Mouse (Mus musculus) heart, embryonic 13.5 days (tissue): ENCODE measurements at regions not wholly inside any gene's neighbourhood (a gene's known extent, or its start where the extent isn't known, plus 50 kb on each side); places are given as distances from the start of the nearest gene placed in this dataset.

Experiments
- ATAC-seq: fragments of 200-750 bp; cut with Nextera tagmentation; 2 replicates; pipeline ENCODE4 v1.8.0; 2017; ENCODE audit warnings: moderate TSS enrichment; ENCODE audit not compliant: insufficient number of reproducible peaks, low FRiP score, low TSS enrichment; ENCODE audit errors: extremely low read depth
- H3K27ac ChIP-seq: fragments of 300-500 bp; sonication (generic); replicated peaks from 2 replicates; pipeline ENCODE4 v1.5.1; 2015; ENCODE audit warnings: moderate library complexity, mild to moderate bottlenecking, inconsistent platforms
- H3K27me3 ChIP-seq: fragments of 300-500 bp; sonication (generic); replicated peaks from 2 replicates; pipeline ENCODE4 v1.6.1; 2015; ENCODE audit warnings: mild to moderate bottlenecking, inconsistent platforms
- H3K36me3 ChIP-seq: fragments of 300-500 bp; sonication (generic); 2 replicates; pipeline ENCODE4 v1.6.1; 2015; ENCODE audit warnings: mild to moderate bottlenecking, inconsistent platforms
- H3K4me1 ChIP-seq: fragments of 300-500 bp; sonication (generic); 2 replicates; pipeline ENCODE4 v1.6.1; 2015; ENCODE audit warnings: inconsistent platforms
- H3K4me2 ChIP-seq: fragments of 300-500 bp; sonication (generic); 2 replicates; pipeline ENCODE4 v1.6.1; 2015; ENCODE audit warnings: inconsistent platforms, mild to moderate bottlenecking, moderate library complexity
- H3K4me3 ChIP-seq: fragments of 300-500 bp; sonication (generic); 2 replicates; pipeline ENCODE4 v1.5.1; 2015; ENCODE audit warnings: moderate library complexity, mild to moderate bottlenecking, inconsistent platforms
- H3K9ac ChIP-seq: fragments of 300-500 bp; sonication (generic); 2 replicates; pipeline ENCODE4 v1.6.1; 2015; ENCODE audit warnings: inconsistent platforms, mild to moderate bottlenecking, moderate library complexity
- H3K9me3 ChIP-seq: fragments of 300-500 bp; sonication (generic); 2 replicates; pipeline ENCODE4 v1.6.1; 2016; ENCODE audit warnings: inconsistent platforms
- WGBS: fragments of 180-500 bp; shearing (Covaris S2); methylation state at CpG from one replicate; pipeline ENCODE4 v1.1.7; 2015; ENCODE audit warnings: mixed read lengths; 5-methylcytosine and 5-hydroxymethylcytosine counted together

DNA sequence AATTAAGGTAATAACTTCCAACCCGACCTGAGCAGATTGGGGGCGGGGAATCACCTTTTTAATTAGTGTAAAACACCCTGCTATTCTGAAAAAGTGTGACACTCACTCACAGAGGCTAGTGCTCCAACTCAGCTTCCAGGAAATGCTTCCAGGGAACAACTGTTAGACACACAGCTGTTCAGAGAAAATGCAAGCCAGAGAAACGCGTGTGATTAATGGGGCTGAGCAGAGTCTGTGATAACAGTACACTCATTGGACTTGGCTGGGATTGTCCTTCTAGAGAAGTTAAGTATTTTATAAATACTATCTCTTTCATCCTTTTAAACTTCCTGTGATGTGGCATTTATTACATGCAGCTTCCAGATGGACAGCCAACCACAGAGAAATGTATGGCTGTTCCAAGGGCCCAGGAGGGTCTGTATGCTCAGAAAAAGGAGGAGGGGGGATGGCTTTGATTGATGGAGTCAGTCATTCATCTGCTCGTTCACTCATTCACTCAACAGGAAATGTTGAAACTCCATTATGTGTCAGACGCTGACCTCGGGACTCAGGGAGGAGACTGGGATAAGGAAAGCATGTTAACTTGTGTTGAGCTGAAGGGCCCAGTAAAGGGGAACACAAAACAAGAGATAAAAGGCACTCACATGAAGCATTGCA lies 332.9 kb downstream of the Efnb2 start:
- no peak overlapping the region for H3K4me2 ChIP-seq
- H3K36me3 ChIP-seq, result no peaks in the 10 kb centered on the region
- no peak for ATAC-seq
- H3K27ac ChIP-seq, result no peak overlapping the region
- H3K9me3 ChIP-seq, result no peaks in the 10 kb centered on the region
- 25% methylated on average over 7 of the region's 7 CpGs for WGBS
- H3K4me1 ChIP-seq, result peaks cover 62% of the 10 kb centered on the region
- no peak overlapping the region for H3K4me3 ChIP-seq
- no peaks in the 10 kb centered on the region for H3K27me3 ChIP-seq
- H3K9ac ChIP-seq, result no peak overlapping the region

DNA sequence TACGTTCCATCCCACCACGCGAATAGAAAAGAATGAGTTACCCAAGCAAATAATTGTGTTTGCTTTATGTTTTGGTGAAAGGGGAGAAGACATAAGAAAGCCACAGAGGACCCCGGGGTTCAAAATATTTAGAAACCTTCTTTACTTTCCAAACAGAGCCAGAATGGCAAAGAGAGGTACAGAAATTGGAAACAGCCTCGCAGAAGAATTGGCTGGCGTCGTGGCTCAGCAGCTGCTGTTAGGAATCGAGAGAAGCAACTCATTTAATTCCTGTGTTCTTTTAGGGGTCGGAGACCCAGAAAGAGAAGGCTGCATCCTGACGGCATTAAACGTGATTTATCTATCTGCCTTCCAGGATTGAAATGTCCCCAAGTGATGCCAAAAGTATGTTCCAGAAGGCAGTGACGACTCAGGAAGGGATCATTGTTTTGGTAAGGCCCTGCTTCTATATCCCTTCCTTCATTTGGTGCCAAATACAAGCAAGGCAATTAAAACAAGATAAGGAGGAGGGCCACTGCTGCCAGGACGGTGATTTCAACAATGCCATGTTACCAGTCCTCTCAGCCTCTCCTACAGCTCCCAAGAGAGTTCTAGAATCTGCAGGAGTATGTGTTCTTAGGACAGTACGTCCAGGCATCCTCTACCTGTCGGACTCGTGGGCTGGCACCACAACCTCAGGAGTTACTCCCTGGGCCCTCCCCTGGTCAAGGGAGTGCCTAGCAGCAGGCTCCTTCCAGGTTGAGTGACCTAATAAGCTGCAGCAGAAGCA lies 334.8 kb downstream of the Efnb2 start:
- no peaks in the 10 kb centered on the region for H3K27me3 ChIP-seq
- WGBS, result 54% methylated on average over 16 of the region's 16 CpGs
- no peak overlapping the region for H3K4me2 ChIP-seq
- H3K9ac ChIP-seq, result no peak overlapping the region
- peaks cover 6% of the 10 kb centered on the region; the same call in 1 of the 2 replicates for H3K9me3 ChIP-seq
- no peak overlapping the region for H3K4me3 ChIP-seq
- H3K27ac ChIP-seq, result no peak overlapping the region
- H3K4me1 ChIP-seq, result peaks cover 56% of the 10 kb centered on the region
- no peaks in the 10 kb centered on the region for H3K36me3 ChIP-seq
- no peak for ATAC-seq

DNA sequence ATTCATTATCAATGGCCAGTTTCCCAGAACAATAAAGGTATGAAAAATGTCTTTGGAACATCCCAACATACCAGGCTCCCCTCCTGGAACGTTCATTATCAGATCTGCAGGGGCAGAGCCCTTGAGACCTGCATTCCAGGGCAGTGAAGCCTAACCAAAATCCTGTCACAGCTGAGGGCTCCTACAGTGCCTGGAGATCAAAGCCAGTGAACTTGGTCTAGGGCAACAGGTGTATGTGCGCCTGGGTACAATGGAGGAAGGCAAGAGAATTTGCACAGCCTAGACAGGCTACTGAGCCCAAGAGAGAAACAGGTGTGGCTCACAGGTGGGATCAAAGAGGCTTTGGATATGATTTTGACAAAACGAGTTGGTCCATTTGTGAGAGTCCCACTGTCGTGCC lies 335.6 kb downstream of the Efnb2 start:
- H3K4me1 ChIP-seq, result peaks cover 51% of the 10 kb centered on the region
- H3K4me3 ChIP-seq, result no peak overlapping the region
- H3K9me3 ChIP-seq, result peaks cover 6% of the 10 kb centered on the region; the same call in 1 of the 2 replicates
- WGBS, result 45% methylated on average over 4 of the region's 4 CpGs
- no peak overlapping the region for H3K27ac ChIP-seq
- H3K27me3 ChIP-seq, result no peaks in the 10 kb centered on the region
- no peaks in the 10 kb centered on the region for H3K36me3 ChIP-seq
- H3K9ac ChIP-seq, result no peak overlapping the region
- no peak overlapping the region for H3K4me2 ChIP-seq
- no peak for ATAC-seq

DNA sequence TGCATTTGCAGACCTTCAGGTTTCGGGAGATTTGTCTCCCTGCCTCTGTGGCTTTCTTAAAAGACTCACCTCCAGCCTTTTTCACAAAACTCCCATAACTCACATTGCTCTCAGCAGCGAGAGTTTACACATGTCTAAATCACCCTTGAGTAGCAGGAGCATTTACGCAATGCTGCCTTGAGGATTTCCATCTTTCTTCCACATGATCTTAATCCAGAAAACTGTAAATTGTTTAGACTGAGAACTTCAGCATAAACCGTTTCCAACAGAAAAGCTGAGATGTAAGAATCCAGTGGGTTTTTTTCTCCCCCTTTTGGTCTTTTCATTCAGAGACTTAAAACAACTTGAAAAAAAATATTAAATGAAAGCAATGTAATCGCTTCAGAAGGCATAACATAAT lies 336.5 kb downstream of the Efnb2 start:
- H3K4me3 ChIP-seq, result no peak overlapping the region
- H3K27me3 ChIP-seq, result no peaks in the 10 kb centered on the region
- H3K36me3 ChIP-seq, result no peaks in the 10 kb centered on the region
- peaks cover 6% of the 10 kb centered on the region; the same call in 1 of the 2 replicates for H3K9me3 ChIP-seq
- H3K4me2 ChIP-seq, result no peak overlapping the region
- H3K4me1 ChIP-seq, result peaks cover 51% of the 10 kb centered on the region
- H3K9ac ChIP-seq, result no peak overlapping the region
- H3K27ac ChIP-seq, result no peak overlapping the region
- 64% methylated on average over 5 of the region's 5 CpGs for WGBS
- ATAC-seq, result no peak

DNA sequence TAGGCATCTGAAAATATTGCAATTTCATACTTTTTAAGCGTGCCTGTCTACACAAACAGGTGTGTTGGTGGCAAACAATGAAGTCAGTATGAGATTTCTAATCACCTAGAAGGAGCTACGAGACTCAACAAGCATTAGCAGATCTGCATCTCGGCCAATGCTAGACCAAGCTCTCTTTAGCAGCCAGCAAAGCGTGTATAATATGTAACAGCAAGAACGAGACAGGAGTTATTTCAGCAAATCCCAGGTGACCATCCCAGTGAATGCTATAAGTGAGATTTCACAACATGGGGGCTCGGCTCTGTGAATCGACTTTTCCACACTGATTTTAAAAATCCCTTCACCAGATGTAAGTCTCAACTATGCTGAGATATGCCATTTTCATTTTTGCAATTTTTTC lies 352.8 kb downstream of the Efnb2 start:
- Histone ChIP-seq H3K9me3 (no peaks in the 10 kb centered on the region), H3K27me3 (no peaks in the 10 kb centered on the region), H3K9ac (no peak overlapping the region), H3K4me1 (peaks cover 8% of the 10 kb centered on the region), H3K4me2 (no peak overlapping the region), H3K4me3 (no peak overlapping the region), H3K27ac (no peak overlapping the region), H3K36me3 (no peaks in the 10 kb centered on the region)
- ATAC-seq, result no peak
- 70% methylated on average over 7 of the region's 7 CpGs for WGBS

DNA sequence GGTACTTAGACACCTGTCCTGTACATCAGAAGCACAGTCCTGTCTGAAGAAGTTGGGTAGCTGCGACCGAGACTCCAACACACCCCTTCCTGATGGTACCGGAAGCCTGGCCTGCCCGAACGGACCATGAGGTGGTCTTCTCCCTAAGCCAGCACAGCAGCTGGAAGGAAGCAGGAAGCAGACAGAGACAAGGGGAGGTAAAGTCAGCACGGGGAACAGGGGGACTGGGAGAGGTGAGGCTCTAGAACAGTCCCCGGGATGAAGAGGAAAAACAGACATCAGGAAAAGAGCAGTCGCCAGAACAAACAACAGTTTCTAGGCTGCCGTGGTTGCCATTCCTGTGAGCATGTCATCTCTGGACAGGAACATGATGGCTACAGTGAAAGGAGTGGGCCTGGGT lies 353.6 kb downstream of the Efnb2 start:
- no peaks in the 10 kb centered on the region for H3K9me3 ChIP-seq
- 0 out of 2 replicates have a peak, but pooled peaks have one; percentile 31 for ATAC-seq
- no peak overlapping the region for H3K9ac ChIP-seq
- peaks cover 8% of the 10 kb centered on the region for H3K4me1 ChIP-seq
- no peak overlapping the region for H3K4me3 ChIP-seq
- H3K27ac ChIP-seq, result no peak overlapping the region
- no peaks in the 10 kb centered on the region for H3K27me3 ChIP-seq
- no peaks in the 10 kb centered on the region for H3K36me3 ChIP-seq
- 40% methylated on average over 9 of the region's 9 CpGs for whole genome bisulfite sequencing
- H3K4me2 ChIP-seq, result peak overlapping the region; percentile 3; the same call in 1 of the 2 replicates

DNA sequence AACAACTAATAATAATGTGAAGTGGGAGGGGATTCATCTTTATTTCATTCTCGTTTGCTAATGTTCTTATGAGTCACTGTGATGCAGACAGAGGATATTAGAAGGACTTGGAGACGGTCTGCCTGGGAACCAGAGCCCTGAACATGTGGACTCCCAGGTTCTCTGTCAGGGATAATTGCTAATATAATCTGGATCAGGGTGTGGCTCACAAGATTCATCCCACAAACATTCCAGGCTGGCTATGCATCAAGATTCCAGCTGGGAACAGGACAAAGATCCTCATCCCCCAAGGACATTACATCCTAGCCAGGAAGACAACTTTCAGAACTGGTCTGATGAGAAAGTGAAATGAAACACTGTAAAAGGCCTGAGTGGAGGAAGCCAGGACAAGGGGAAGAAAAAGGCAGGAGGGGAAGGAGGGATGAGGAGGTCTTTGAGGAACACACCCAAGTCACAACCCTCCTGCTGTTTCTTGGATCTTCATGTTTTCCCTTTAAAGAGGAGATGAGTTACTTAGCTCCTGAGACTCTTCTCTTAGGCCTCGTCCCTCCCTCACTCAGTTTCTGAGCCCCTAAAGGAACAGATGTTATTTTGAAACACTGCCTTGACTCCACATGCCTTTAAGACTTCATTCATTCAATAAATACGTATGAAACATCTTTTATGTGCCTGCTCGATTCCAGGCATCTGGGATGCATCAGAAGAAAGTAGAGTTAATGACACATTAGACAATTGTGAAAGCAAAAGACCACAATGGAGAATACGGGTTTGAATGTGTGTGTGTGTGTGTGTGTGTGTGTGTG lies 360.9 kb downstream of the Efnb2 start:
- Histone ChIP-seq H3K4me1 (no peaks in the 10 kb centered on the region), H3K27ac (no peak overlapping the region), H3K4me3 (no peak overlapping the region), H3K36me3 (no peaks in the 10 kb centered on the region), H3K27me3 (no peaks in the 10 kb centered on the region), H3K9me3 (no peaks in the 10 kb centered on the region), H3K9ac (no peak overlapping the region), H3K4me2 (no peak overlapping the region)
- no peak for ATAC-seq
- WGBS, result 73% methylated on average over 6 of the region's 6 CpGs

DNA sequence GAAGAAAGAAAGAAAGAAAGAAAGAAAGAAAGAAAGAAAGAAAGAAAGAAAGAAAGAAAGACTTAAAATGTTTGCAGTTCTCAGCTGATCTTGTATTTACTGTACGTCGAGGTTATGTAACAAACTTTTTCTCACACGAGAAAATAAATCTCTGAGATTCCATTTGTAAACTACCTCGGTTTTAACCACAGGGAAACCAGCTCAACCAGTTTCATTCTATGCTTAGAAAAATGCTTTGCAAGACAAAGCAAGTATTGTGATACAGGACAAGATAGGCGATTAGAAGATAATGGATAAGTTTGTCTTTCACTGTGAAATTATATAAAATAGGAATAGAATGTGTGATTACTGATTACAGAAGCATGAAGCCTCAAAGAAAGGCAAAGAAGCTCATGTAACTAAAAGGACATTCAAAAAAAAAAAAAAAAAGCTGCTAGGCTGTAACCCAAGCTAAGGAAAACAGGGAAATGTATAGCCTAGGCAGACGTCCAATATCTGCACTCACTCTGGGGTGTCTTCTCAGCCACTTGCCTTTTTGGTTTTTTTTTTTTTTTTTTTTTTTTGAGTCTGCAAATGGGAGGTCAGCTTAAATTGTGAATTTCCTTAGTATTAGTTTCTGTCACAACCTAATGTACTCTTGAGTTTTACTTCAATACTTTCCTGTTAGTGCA lies 368.3 kb downstream of the Efnb2 start:
- no peaks in the 10 kb centered on the region for H3K9me3 ChIP-seq
- 68% methylated on average over 6 of the region's 6 CpGs for WGBS
- H3K4me2 ChIP-seq, result no peak overlapping the region
- H3K9ac ChIP-seq, result no peak overlapping the region
- H3K36me3 ChIP-seq, result no peaks in the 10 kb centered on the region
- no peak overlapping the region for H3K27ac ChIP-seq
- no peaks in the 10 kb centered on the region for H3K4me1 ChIP-seq
- no peak overlapping the region for H3K4me3 ChIP-seq
- no peaks in the 10 kb centered on the region for H3K27me3 ChIP-seq
- ATAC-seq, result no peak

DNA sequence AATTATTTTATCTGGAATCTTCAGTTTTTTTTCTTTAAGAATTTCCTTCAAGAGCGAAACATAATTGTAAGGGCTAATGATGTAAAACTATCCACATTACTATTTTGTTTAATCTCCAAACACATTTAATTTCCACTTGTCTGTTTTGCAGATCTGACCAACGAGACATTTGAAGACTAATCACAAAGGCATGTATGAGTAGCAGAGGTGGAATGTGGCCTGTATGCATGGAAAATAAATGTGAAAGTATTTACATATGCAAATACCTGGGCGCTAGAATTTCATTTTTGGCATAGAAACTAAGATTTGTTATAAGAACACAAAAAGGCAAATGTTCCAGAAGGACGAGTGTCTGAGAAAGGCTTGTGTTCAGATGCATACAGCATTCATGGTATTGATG lies 375.2 kb downstream of the Efnb2 start:
- H3K4me2 ChIP-seq, result no peak overlapping the region
- H3K9me3 ChIP-seq, result no peaks in the 10 kb centered on the region
- H3K27me3 ChIP-seq, result peaks cover 11% of the 10 kb centered on the region
- H3K27ac ChIP-seq, result no peak overlapping the region
- no peak for ATAC-seq
- H3K9ac ChIP-seq, result no peak overlapping the region
- H3K4me3 ChIP-seq, result no peak overlapping the region
- 69% methylated on average over 4 of the region's 4 CpGs for WGBS
- no peaks in the 10 kb centered on the region for H3K36me3 ChIP-seq
- H3K4me1 ChIP-seq, result peaks cover 6% of the 10 kb centered on the region; the same call in 1 of the 2 replicates

DNA sequence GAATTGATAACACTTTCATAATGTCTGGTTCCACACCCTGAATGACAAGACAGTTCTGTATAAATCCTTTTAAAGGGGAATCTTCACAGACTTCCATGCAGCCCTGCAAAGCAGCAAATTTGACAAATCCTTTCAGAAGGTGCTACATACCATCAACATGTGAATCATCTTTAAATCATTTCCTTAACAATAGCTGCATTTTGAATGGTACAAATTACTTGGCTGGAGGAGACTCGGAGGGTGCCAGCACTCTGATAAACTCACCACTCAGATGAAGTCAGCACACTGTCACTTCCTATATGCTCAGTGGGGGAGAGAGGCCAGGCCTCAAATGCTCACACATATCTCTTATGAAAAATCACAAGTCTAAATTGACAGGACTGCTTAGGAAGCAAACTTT lies 386.1 kb downstream of the Efnb2 start:
- no peak overlapping the region for H3K4me2 ChIP-seq
- ATAC-seq, result no peak
- 32% methylated on average over 1 of the region's 1 CpGs for WGBS
- H3K27ac ChIP-seq, result no peak overlapping the region
- H3K27me3 ChIP-seq, result peaks cover 5% of the 10 kb centered on the region; the same call in 1 of the 2 replicates
- H3K36me3 ChIP-seq, result no peaks in the 10 kb centered on the region
- no peak overlapping the region for H3K4me3 ChIP-seq
- H3K4me1 ChIP-seq, result peaks cover 11% of the 10 kb centered on the region
- H3K9me3 ChIP-seq, result no peaks in the 10 kb centered on the region
- no peak overlapping the region for H3K9ac ChIP-seq

DNA sequence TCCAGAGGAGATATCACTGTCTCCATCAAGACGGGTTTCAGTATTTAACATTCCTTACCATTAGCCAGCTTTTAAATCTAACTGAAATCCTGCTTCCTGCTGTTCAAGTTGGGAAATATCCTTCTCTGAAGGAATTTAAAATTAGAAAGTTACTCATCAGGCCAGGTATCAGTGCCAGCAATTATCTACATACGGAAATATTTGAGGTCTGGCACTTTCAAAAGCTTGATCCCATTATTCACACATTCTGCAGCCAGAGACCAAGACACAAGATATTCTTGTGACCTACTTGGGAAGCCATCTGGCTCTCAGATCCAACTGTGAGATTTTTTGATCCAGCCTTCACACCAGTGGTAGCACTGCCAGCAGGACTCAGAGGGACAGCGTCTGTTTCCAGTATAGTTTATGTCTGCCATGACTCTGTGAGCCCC lies 386.8 kb downstream of the Efnb2 start:
- no peak overlapping the region for H3K4me3 ChIP-seq
- no peaks in the 10 kb centered on the region for H3K27me3 ChIP-seq
- no peak overlapping the region for H3K27ac ChIP-seq
- no peaks in the 10 kb centered on the region for H3K9me3 ChIP-seq
- no peaks in the 10 kb centered on the region for H3K36me3 ChIP-seq
- WGBS, result 38% methylated on average over 3 of the region's 3 CpGs
- H3K4me1 ChIP-seq, result peaks cover 11% of the 10 kb centered on the region
- no peak overlapping the region for H3K9ac ChIP-seq
- no peak overlapping the region for H3K4me2 ChIP-seq
- no peak for ATAC-seq
